Mouse (Mus musculus): Measurements from ENCODE around the gene Gm10197.

GRCm38 (mm10) chr19:53404219-53404836 lies 32.8 kb upstream of the Gm10197 start:
- TF ChIP-seq POLR2A (IDR thresholded peaks at IDR 0.05; ENCODE audit: extremely low read depth, insufficient read depth, low read length) = no peak
- no peak for TF ChIP-seq CTCF (IDR thresholded peaks at IDR 0.05; ENCODE audit: extremely low read depth, insufficient read depth, low read length)
